Mouse (Mus musculus) erythroblast, embryonic 14.5 days (primary cell): Measurements from ENCODE around the gene Zglp1.

Source experiments
- GATA1 ChIP-seq: IDR thresholded peaks from 2 replicates; pipeline ENCODE4 v1.6.1; 2012; ENCODE audit warnings: low read length, inconsistent platforms, mixed read lengths
- TAL1 ChIP-seq: IDR thresholded peaks from 3 replicates; pipeline ENCODE4 v1.6.1; 2012; ENCODE audit warnings: low read length, inconsistent platforms, mixed read lengths

- TF ChIP-seq GATA1 (no peak), TAL1 (no peak)
These were observed 30.2 kb downstream of the Zglp1 start for GRCm38 (mm10) chr9:21036666-21037065.
